Mouse (Mus musculus) thymus, adult 18-20 months (tissue): Measurements from ENCODE around the gene Armc6.

Experiments
- DNase-seq, 2 experiments: peaks; one replicate each; pipeline ENCODE4 v3.0.0; 2022; ENCODE audit warnings: mixed read lengths in 2 of 2

The Armc6 gene

DNA sequence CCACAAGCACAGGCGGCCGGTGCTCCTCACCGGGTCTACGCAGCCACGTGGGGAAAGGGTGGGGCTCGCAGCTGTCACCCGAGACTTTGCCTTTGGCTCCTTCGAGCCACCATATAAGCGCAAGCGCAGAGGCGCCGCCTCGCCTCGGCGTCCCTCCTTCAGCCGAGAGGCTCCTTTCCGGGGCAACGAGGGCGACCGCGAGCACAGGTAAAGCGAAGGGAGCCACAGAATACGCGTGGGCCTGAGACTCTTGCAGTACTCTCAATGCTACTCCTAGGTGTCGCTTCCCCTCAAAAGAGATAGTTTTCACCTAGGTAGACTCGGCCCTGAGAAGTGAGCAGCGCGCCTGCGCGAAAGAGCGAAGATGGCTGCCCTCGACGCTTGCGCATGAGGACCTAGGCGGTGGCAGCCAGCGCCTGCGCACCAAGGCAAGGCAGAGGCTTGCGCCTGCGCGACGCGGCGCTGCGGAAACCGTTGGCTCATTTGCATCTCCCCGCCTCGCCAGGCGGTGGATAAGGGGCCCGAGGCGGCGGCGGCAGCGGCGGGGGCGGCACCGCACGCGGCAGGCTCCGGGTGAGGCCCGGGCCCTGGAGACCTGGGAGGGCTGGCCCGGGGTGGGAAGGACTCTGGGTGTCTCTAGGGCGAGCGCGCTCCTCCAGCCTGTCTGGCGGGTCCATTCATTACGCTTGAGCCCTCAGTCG is at the start of gene Armc6, which contains the start of gene Sugp2:
TSS of gene Armc6 (minus strand) at position 387 of the 701 bp plus-strand sequence.
TSS of gene Sugp2 (plus strand) at position 147 of the 701 bp plus-strand sequence.
- peak; percentile 95 for DNase-seq

DNA sequence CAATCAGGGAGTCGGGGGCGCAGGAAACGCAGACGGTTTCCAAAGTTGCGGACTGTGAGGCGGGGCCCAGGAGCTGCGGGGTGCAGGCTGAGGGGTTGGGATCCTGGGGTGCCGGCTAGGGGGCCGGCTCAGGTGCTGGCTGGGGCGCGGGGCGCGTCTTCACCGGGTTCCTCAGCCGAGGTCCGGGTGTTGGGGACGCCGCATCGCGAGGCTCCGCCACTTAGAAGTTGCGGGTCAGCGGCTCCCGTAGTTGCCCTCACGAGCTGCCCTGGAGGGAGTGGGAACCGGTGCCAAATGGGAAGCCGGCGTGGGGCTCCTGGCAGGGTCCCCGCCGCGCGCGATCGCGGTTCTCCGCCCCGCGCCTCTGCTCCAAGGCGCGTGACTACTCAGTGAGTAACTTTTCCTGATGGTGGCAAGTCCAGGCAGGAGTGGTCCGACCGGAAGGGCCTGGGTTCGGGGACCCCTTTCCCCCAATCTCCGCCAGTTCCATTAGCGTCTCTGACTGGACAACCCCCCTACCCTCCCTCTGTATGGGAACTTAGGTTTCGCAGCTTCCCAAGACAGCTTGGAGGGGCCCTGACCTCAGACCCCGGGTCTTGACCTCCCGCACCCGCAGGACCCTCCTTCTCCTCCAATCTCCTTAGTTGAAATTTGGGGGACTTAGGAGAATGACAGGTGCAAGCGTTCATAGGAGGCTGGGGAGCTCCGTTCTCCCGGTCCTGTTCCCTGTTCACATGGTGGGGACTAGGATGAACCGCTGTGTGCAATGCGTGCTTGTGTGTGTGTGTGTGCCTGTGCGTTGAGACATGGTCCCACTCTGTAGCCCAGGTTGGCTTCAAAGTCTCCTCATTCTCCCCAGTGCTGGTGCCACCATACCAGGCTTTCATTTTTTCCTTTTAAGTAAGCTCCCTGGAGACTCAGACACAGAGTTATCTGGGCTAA is 49.1 kb upstream of the Armc6 start:
- DNase-seq = peak in 1 of 2 experiments; percentile 18

DNA sequence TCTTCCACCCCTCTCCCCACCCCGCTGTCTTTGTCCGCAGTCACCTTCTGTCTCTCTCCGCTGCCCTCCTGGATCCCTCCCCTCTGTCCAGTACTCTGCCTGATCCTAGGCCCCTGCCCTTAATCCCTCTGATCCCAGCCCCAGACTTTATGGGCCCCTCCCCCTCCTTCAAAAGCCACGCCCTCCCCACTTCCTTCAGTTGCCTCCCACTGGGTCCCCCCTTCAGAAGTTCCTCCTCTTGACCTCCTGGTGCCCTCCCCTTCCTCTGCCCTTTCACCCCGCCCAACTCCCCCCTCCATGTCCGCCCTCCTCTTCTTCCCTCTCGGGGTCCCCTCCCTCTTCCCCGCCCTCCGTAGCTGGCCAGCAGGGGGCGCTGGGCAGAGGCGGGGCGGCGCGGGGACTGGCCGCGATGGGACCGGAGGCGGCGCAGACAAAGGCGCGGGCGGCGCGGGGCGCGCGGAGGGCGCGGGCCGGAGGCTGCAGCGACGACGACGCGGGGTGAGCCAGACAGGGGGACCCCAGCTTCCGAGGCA is 48.4 kb upstream of the Armc6 start, which contains the start of gene Homer3:
TSS of gene Homer3 (plus strand) at position 225 of the 533 bp plus-strand sequence.
- DNase-seq = peak; percentile 85 to 91

DNA sequence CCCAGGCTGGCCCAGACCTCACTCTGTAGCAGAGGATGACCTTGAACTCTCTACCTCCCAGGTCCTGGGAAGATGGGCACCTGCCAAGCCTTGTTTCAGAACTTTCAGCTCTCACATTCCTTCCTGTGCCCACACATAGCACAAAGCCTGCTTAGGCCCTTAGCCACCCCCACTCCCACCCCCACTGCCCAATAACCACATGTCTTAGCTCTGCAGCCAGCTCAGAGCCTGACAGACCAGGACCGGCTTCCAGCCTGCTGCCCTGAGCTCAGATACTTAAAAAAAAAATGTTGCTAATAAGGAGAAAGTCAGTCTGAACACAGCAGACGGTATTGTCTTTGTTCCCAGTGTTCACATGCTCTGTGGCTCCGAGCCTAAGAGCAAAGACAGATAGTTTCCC is 46.7 kb upstream of the Armc6 start:
- no peak for DNase-seq

DNA sequence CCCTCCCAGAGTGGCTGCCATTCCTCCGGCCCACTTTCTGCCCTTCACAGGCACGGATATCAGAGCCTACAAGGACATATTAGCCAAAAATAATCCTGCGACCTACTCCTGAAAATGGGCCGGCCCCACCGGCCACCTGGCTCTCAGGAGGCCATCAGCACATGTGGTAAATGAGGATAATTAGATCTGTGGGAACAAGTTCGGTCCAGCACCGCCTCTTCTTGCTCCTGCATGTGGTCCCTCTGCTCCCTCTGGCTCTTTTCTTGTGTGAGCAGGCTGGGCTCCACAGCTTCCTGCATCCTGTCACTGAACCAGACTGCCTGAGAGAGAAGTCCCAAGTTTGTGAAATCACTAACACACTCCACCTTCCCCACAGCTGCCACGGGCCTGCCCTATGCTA is 45.0 kb upstream of the Armc6 start:
- DNase-seq = no peak

DNA sequence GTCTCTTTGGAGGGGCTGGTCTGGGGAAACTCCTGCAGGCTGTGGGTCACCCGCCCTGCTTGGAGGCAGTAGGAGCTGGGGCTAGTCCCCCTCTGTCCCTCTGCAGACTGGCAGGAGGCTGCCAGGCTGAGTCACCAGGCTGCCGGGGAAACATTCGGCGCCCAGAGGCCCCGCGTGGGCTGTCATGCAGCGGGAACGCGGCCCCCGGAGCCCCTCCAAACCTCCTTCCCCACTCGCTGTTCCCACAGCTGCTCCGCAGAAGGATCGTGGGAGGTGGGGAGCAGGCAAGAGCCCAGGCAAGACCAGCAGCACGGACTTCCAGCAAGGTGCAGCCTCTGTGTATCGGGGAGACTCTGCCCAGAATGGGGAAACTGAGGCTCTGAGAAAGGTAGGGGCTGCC is 43.9 kb upstream of the Armc6 start:
- no peak for DNase-seq

DNA sequence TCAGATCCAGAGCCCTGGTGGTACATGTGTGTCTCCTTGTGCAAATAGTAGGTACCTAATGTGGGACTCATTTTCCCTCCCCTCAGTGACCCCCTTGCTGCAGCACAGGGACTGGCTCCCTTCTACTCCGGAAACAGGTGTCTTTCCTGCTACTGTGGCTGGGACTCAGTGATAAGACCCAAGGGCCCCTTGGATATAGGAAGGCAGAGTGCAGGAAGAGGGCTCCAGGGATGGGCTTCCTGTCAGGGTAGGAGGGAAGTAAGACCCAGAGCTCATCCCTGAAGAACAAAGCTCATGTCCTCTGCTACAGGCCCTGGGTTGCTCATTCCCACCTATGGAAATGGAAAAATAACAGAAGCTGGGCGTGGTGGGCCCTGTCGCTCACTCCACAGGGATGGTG is 42.2 kb upstream of the Armc6 start:
- no peak for DNase-seq

DNA sequence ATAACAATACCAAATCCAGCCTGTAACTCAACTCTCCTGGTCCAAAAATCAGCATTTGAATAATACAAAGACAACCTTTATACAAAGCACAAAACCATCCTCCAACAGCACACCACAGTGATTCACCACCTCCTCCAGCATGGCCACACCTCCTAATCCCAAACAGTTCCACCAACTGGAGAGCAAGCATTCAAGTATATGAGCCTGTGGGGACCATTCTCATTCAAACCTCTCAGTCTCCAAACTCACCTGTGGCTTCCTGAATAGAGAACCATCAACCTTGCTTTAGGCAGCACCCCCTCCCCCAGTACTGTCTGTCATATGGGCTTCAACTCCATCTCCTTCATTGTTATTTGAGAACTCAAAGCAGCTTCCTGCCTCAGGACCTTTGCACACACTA is 40.1 kb upstream of the Armc6 start:
- no peak for DNase-seq

DNA sequence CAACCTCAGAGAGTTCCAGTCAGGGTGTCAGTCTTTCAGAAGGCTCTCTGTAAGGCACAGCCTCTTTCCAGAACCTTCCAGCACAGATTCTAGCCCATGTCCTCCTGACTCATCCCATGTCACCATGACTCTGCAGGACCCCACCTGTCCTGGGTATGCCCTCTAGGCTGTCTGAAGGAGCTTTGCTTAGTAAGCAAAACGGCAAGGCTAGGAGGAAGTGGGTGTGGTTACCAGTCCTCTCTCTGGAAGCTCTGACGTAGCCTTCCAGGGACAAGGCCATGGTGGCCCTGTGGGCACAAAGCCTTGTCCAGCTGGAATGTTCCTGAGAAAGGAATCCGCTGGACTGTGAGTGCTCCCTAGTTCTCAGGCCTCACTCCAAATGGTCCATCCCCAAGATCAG is 38.7 kb upstream of the Armc6 start:
- DNase-seq = no peak

DNA sequence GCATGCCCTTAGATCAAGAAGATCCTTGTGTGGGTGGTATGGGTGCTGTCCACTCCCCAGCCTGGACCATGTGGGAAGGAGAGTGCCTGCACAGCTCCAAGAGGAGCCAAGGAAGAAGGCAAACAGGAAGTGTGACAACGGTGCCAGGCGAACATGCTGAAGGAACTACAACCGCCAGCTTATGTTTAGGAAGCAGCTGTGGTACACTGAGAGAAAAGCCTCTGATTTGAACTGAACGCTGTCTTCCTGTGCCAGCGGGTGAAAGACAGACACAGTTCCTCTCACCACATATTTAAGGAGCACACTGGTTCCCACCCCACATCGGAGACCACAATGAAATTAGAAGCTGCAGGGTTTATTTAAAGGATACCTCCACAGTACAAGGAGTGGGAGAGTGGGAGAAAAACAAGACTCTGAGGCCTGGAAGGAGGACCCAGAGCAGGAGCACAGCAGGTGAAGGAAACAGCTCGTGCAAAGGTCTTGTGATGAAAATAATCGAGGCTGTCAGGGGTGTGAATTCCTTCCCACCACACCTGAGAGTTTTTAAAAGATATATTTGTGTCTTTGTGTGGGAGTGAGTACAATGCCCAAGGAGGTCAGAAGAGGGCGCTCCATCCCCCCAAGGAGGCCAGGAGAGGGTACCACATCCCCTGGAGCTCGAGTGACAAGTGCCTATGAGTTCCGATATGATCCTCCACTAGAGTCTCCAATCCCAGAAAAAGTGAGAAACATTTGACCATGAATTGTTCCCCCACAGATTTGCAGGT is 34.7 kb upstream of the Armc6 start:
- no peak for DNase-seq

DNA sequence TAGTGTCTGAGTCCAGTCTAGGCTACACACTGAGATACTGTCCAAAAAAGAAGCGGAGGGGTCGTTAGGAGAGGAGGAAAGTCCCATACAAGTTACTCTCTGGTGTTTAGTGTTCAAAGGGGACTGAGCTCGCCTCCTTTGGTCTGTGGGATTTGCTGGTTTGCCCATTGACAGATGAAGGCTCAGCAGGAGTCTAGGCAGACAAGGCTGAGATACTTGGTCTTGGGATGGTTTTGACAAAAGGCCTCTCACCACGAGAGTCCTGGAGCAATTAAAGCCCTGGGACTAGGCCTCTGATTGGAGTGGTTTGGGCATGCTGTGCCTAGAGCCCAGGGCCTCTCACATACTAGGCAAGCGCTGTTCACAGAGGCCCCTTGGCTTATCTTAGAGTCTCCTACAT is 34.0 kb upstream of the Armc6 start:
- DNase-seq = no peak

DNA sequence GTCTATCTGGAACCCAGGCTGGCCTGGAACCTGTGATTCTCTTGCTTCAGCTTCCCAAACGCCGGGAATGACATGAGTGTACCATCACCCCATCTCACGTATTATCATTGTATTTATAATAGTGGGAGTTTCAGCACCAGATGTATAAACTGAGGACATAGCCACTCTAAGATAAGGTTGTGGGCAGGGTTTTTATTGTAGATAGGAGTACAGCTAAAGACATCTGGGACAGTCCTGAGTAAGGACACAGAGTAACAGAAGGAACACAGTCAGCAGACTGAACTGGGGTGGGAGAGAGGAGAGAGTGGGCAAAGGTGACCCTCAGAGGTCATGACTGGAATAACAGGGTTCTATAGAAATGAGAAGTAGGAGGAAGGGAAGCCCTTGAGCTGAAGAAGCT is 33.4 kb upstream of the Armc6 start:
- no peak for DNase-seq

DNA sequence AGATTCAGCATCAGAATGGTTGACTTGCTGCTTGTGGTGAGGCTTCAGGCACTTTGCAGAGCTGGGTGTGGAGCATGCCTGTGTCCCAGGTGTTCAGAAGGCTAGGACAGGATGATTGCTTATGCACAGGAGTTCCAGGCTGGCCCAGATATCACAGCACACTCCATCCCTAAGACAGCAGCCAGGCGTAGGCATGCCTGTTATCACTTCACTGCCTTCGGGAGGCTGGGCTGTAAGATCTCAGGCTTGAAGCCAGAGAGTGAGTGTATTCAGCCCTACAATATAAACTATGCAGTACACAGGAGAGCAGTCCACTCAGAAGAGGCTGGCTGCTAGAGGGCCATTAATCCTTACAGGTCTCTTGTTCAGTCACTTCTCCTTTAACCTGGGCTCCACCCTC is 24.8 kb upstream of the Armc6 start:
- DNase-seq = no peak

DNA sequence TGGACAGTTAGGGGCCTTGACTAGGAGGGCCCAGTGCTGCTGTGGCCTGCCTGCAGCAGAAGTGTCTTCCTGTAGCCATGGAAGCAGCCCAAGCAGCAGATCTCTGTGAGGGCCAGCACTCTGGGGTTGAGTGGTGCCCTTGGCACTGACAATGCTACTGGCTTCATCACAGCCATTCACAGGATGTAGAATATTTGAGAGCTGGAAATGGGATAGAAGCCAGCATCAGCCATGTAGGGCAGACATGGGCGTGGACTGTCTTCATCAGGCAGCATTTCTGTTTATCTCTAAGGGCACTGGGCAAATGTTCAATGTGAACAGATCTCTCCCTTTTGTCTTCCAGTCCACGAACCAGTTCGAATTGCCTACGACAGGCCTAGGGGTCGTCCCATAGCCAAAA is 24.3 kb upstream of the Armc6 start:
- DNase-seq = no peak

DNA sequence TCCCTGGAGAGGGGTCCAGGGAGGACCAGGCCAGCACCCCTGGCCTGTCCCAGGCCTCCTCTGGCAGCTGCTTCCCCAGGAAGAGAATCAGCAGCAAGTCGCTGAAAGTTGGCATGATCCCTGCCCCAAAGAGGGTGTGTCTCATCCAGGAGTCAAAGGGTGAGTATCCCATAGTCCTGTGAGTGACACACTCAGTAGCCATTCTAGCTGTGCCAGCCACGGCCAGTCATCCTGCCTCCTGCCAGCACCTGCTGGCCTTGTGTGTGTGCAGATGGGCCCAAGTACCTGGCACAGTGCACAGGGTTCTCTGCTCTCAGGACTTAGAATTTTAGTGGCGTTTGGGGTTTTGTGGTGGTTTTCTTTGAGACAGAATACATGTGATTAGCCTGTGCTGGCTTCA is 23.2 kb upstream of the Armc6 start:
- no peak for DNase-seq

DNA sequence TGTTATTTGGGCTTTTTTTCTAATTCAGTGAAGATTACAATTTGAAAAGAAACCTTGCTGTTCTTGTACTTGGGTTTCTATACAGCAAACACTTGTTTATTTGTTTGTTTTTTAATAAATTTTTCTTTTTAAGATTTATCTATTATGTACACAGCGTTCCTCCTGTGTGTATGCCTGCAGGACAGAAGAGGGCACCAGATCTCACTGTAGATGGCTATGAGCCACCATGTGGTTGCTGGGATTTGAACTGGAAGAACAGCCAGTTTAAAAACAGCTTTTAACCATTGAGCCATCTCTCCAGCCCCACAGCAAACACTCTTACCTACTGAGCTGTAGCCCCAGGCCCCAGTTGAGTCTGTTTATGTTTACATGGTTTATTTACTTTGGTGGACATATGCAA is 20.4 kb upstream of the Armc6 start:
- DNase-seq = no peak

DNA sequence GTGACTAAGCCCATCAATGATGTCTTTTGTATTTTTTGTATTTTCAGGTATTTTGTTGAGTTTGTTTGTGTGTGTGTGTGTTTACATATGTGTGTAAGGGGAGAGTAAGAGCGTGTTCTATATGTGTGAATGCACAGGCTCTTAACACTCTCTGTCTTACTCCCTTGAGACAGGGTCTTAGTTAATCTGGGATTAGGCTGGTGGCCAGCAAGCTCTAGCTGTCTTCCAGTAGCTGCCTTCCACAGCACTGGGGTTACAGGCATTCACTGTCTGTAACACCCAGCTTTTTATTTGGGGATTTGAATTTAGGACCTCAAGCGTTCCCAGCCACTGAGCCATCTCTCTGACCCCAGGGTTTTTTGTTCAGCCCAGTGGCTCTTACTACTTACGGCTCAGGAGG is 13.6 kb upstream of the Armc6 start:
- DNase-seq = no peak

DNA sequence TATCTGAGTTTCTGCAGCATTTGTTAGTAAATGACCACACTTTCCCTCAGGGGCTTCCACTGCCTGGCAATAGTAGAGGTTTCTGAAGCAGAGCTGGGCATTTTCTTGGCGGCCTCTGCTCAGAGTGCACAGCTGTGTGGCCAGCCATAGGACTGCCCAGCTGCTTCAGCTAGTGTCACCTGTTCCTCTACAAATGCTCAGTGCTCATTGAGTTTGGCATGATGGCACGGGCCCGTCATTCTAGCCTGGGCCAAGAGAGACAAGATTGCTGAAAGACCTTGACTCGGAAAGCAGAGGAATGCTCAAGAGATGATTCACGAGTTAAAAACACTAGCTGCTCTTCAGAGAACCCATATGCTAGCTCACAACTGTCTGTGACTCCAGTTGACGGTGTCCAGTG is 12.4 kb upstream of the Armc6 start:
- no peak for DNase-seq

DNA sequence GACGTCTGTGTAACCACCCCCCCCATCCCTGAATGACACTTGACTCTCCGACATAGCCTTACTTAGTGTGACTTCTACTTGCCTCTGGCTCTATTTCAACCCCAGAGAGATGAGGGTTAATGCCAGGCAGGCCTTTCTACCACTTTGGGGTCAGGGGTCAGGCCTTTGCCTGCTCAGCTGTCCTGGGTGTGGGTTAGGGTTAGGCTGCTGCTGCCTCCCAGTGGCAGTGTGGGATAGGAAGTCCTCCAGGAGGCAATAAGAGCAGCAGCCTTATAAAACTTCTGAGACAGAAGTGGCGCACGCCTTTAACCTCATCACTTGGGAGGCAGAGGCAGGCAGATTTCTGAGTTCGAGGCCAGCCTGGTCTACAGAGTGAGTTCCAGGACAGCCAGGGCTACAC is 6.4 kb upstream of the Armc6 start:
- no peak for DNase-seq

DNA sequence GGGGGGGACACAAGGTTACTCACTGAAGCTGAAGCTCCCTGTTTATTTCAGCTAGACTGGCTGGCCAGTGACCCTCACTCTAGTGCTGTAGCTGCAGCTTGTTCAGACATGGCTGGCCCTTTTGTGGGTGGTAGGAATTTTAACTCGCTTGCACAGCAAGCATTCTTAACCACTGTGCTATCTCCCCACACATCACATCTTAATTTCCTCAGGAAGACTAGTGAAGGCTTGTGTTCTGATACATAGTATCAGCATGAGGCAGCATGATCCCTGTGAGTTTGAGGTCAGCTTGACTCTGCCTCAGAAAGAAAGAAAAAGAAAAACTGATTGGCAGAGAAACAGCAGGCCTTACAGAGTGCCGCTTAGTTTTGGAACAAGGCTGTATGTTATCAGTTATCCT is 3.6 kb upstream of the Armc6 start:
- no peak for DNase-seq

DNA sequence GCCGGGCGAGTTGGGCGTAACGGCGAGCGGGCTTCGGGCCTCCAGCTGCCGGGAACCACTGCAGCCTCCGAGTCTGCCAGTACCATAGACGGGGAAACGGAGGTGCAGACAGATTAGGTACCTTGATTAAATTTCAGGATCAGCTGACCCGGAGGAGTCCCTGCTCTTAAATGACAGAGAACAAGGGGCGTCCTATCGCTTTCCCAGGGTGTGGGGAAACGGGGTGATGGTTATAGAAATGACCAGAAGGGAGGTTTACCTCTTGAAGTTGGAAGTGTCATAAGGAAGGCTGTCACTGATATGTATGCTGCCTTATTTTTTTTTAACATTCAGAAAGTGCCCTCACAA is 489 bp upstream of the Armc6 start:
- DNase-seq = no peak

DNA sequence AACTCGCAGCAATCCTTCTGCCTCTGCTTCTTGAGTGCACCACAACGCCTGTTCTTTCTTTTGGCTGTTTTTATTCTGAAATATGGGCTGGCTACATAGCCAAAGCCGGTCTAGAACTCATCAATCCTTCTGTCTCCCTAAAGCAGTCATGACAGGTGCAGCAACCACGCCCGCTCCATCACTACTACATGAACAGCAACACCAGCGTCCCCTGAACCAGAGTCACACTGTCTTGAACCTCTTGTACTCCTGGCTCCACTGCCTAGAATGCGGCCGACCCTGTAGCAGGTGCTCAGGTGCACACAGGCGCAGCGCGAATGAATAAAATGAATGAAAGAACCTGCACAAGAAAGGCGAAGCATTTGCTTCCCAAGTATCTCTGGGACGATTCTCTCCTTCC is 660 bp downstream of the Armc6 start:
- DNase-seq = no peak

DNA sequence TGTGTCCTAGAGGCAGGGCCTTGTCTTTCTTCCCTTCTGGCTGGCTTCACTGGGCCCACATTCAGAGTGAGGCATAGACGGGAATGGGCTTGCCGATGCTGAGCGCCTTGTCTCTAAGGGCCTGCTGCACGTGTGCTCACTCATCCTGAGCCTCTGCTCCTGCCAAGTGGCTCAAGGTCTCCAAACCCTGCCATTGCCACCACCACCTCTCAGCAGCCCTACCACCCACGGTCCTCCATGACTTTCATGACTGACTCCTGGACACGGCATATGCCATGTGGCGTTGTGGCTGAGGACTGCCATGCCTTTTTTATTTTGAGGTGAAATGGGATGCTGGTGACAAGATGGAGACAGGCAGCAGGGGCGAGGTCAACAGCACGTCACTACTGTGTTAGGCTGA is 3.4 kb downstream of the Armc6 start:
- DNase-seq = no peak
